Mouse (Mus musculus) lung, postnatal 0 days (tissue): ENCODE results near the gene Ptpn11.

Source experiments
- CTCF ChIP-seq: IDR thresholded peaks from 2 replicates; pipeline ENCODE4 v1.5.1; 2016; ENCODE audit warnings: antibody characterized with exemption, mild to moderate bottlenecking
- EP300 ChIP-seq: IDR thresholded peaks from 2 replicates; pipeline ENCODE4 v1.6.1; 2016; ENCODE audit warnings: antibody characterized with exemption, mild to moderate bottlenecking, control low read depth

GRCm38 (mm10) chr5:121123399-121123798 is 67.8 kb downstream of the Ptpn11 start:
- no peak for TF ChIP-seq CTCF
- TF ChIP-seq EP300, result no peak
